Comparison of ENCODE assay signal across 13 mouse cellular contexts in the genomic region with DNA sequence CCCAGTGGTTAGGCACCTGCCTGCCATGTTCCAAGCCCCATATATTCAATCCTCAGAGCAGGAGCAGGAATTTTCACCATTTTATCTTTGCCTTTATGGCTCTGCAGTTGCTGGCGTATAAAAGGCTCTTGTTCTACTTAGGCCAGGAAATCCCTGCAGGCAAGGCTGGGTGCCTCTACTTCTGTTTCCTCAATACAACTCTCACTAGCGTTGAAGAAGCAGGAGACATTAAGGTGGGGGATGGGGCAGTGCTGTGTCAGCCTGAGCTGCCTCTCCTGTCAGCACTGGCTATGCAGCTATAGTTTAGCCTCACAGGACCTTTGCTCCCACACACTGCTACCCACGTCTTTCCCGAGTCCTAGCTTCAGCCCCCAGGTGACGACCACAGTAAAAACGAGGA. TPM values are rescaled to one million over a fixed set of nuclear protein-coding genes. Genes with fewer than 3 reads are reported as not detected.
DNase-seq lines count a peak whose midpoint lies in the region; ATAC-seq and TF ChIP-seq lines count a peak whose summit lies in the region.
"Had no signal": no experiment of that assay in that cellular context is flagged by ENCODE, and none has a peak within 500 bp of the region (broad histone marks: within the 10 kb centered on the region; RNA-seq: fewer than 3 reads in every experiment).

No protein-coding gene starts in this region.

- H3K4me2 ChIP-seq in heart, embryonic 16.5 days (ENCODE audit: low read depth, low read length) = no peak overlapping the region
- H3K4me2 ChIP-seq in stomach, embryonic 14.5 days (replicated peaks; ENCODE audit: low read depth, low read length) = no peak overlapping the region
- no peak overlapping the region for H3K4me2 ChIP-seq in stomach, postnatal 0 days (replicated peaks; ENCODE audit: low read depth)
- no peak overlapping the region for H3K4me2 ChIP-seq in limb, embryonic 15.5 days
- H3K4me2 ChIP-seq: hindbrain, embryonic 15.5 days; midbrain, embryonic 12.5 days had no signal

- ATAC-seq in heart, embryonic 16.5 days (replicated peaks; ENCODE audit: extremely low read depth, insufficient read depth, low FRiP score) = no peak
- ATAC-seq in stomach, embryonic 14.5 days (ENCODE audit: insufficient number of reproducible peaks, insufficient read depth, low FRiP score, low read depth) = no peak
- ATAC-seq in stomach, postnatal 0 days (ENCODE audit: low FRiP score, low TSS enrichment) = no peak
- no peak for ATAC-seq in limb, embryonic 15.5 days (ENCODE audit: insufficient number of reproducible peaks, low FRiP score, low TSS enrichment, low read depth)
- no peak for ATAC-seq in erythroblast, adult 5-6 weeks (replicated peaks; ENCODE audit: low FRiP score, poor library complexity, severe bottlenecking)
- ATAC-seq: forebrain, embryonic 14.5 days had no signal

- TF ChIP-seq EP300 in stomach, postnatal 0 days (optimal IDR thresholded peaks at IDR 0.05) = no peak

- TF ChIP-seq CTCF in stomach, postnatal 0 days (IDR thresholded peaks at IDR 0.05; ENCODE audit: low read depth) = no peak

- peak overlapping the region; percentile 40 for H3K27ac ChIP-seq in heart, embryonic 16.5 days (ENCODE audit: low read length)
- H3K27ac ChIP-seq in stomach, embryonic 14.5 days (ENCODE audit: low read length) = peak overlapping the region; percentile 27; the same call in 1 of the 2 replicates
- no peak overlapping the region for H3K27ac ChIP-seq in stomach, postnatal 0 days (replicated peaks)
- H3K27ac ChIP-seq in limb, embryonic 15.5 days = peak overlapping the region; percentile 35
- H3K27ac ChIP-seq: hindbrain, embryonic 15.5 days; midbrain, embryonic 12.5 days had no signal

- no peak overlapping the region for H3K4me3 ChIP-seq in heart, embryonic 16.5 days (ENCODE audit: low read length)
- H3K4me3 ChIP-seq in stomach, embryonic 14.5 days (ENCODE audit: low read depth, low read length) = no peak overlapping the region
- no peak overlapping the region for H3K4me3 ChIP-seq in stomach, postnatal 0 days (ENCODE audit: low read depth, low read length)
- H3K4me3 ChIP-seq in limb, embryonic 15.5 days = no peak overlapping the region
- H3K4me3 ChIP-seq: hindbrain, embryonic 15.5 days; midbrain, embryonic 12.5 days had no signal

- H3K27me3 ChIP-seq in heart, embryonic 16.5 days (ENCODE audit: control insufficient read depth, insufficient read depth, low read length) = no peaks in the 10 kb centered on the region
- H3K27me3 ChIP-seq in stomach, embryonic 14.5 days (ENCODE audit: control insufficient read depth, insufficient read depth, low read length) = no peaks in the 10 kb centered on the region
- H3K27me3 ChIP-seq in stomach, postnatal 0 days (ENCODE audit: control insufficient read depth, insufficient read depth, low read length) = no peaks in the 10 kb centered on the region
- no peaks in the 10 kb centered on the region for H3K27me3 ChIP-seq in limb, embryonic 15.5 days
- H3K27me3 ChIP-seq: hindbrain, embryonic 15.5 days; midbrain, embryonic 12.5 days had no signal

- DNase-seq in heart, postnatal 4 days = no peak
- DNase-seq in stomach, postnatal 0 days (ENCODE audit: low spot score) = no peak
- DNase-seq in adrenal gland, adult (ENCODE audit: inconsistent age in 2 of 2, low spot score in 1 of 2) = no peak
- DNase-seq in gastrocnemius, postnatal 25 days = no peak
- DNase-seq: cerebellum, postnatal 25 days; retina, postnatal 1 day had no signal

- H3K9ac ChIP-seq in heart, embryonic 16.5 days (ENCODE audit: low read length) = no peak overlapping the region
- no peak overlapping the region for H3K9ac ChIP-seq in stomach, embryonic 14.5 days (replicated peaks; ENCODE audit: low read depth, low read length)
- H3K9ac ChIP-seq in stomach, postnatal 0 days (ENCODE audit: low read length) = no peak overlapping the region
- H3K9ac ChIP-seq in limb, embryonic 15.5 days = no peak overlapping the region
- H3K9ac ChIP-seq: hindbrain, embryonic 15.5 days; midbrain, embryonic 12.5 days had no signal

- 53% methylated on average over 6 of the region's 6 CpGs for WGBS in heart, embryonic 16.5 days
- WGBS in stomach, embryonic 14.5 days = 71% methylated on average over 6 of the region's 6 CpGs
- 72% methylated on average over 6 of the region's 6 CpGs for WGBS in stomach, postnatal 0 days
- WGBS in limb, embryonic 15.5 days = 45% methylated on average over 6 of the region's 6 CpGs

- H3K4me1 ChIP-seq in heart, embryonic 16.5 days (ENCODE audit: control insufficient read depth, insufficient read depth, low read length) = peaks cover 9% of the 10 kb centered on the region
- H3K4me1 ChIP-seq in stomach, embryonic 14.5 days (ENCODE audit: control insufficient read depth, insufficient read depth, low read length) = no peaks in the 10 kb centered on the region
- H3K4me1 ChIP-seq in stomach, postnatal 0 days (replicated peaks; ENCODE audit: control insufficient read depth, insufficient read depth) = no peaks in the 10 kb centered on the region
- H3K4me1 ChIP-seq in limb, embryonic 15.5 days = peaks cover 15% of the 10 kb centered on the region
- H3K4me1 ChIP-seq: hindbrain, embryonic 15.5 days; midbrain, embryonic 12.5 days had no signal

- peaks cover 40% of the 10 kb centered on the region for H3K36me3 ChIP-seq in heart, embryonic 16.5 days (ENCODE audit: control insufficient read depth, insufficient read depth)
- H3K36me3 ChIP-seq in stomach, embryonic 14.5 days (ENCODE audit: control insufficient read depth, insufficient read depth, low read length) = peaks cover 47% of the 10 kb centered on the region
- peaks cover 36% of the 10 kb centered on the region for H3K36me3 ChIP-seq in stomach, postnatal 0 days (ENCODE audit: control insufficient read depth, insufficient read depth, low read length)
- H3K36me3 ChIP-seq in limb, embryonic 15.5 days = peaks cover 74% of the 10 kb centered on the region
- H3K36me3 ChIP-seq: hindbrain, embryonic 15.5 days had no signal

- H3K9me3 ChIP-seq in heart, embryonic 16.5 days (replicated peaks; ENCODE audit: control insufficient read depth, low read length) = no peaks in the 10 kb centered on the region
- H3K9me3 ChIP-seq in stomach, embryonic 14.5 days (ENCODE audit: control insufficient read depth, low read depth, low read length) = no peaks in the 10 kb centered on the region
- H3K9me3 ChIP-seq in stomach, postnatal 0 days (ENCODE audit: control insufficient read depth, low read length) = no peaks in the 10 kb centered on the region
- H3K9me3 ChIP-seq in limb, embryonic 15.5 days = no peaks in the 10 kb centered on the region
- H3K9me3 ChIP-seq: hindbrain, embryonic 15.5 days; midbrain, embryonic 12.5 days had no signal

RNA-seq across cellular contexts. Expression of a gene that starts 17.8 kb away (rescaled TPM):
- polyA plus RNA-seq in heart, embryonic 16.5 days (2015; fragmentation: Nextera tagmentation; extraction: Ambion mirVana) = 11.7 and 13.8 TPM in 2 replicates
- 10 to 100 TPM; 15.3 to 17.6 TPM for total RNA-seq in heart, postnatal 4 days (2021)
- polyA plus RNA-seq in stomach, embryonic 14.5 days (2014; fragmentation: Nextera tagmentation; extraction: Ambion mirVana) = 15.0 and 17.2 TPM in 2 replicates
- polyA plus RNA-seq in stomach, postnatal 0 days (2015; fragmentation: Nextera tagmentation; extraction: Ambion mirVana) = 5.2 and 6.7 TPM in 2 replicates
- polyA plus RNA-seq in limb, embryonic 15.5 days (2015; fragmentation: Nextera tagmentation; extraction: Ambion mirVana) = 15.7 and 16.4 TPM in 2 replicates
- total RNA-seq in erythroblast, adult 5-6 weeks (2015; ENCODE audit: low replicate concordance) = 43.0 and 50.8 TPM in 2 replicates
- total RNA-seq in erythroblast, adult 5-6 weeks (2017; ENCODE audit: low replicate concordance) = 51.6 and 69.0 TPM in 2 replicates
- 1 to 10 TPM; 3.5 to 4.6 TPM for total RNA-seq in gastrocnemius, postnatal 25 days (2021)

RNA-seq across cellular contexts. Expression of a gene that starts 21.2 kb away (rescaled TPM):
- polyA plus RNA-seq in heart, embryonic 16.5 days (2015; fragmentation: Nextera tagmentation; extraction: Ambion mirVana) = 28.2 and 28.3 TPM in 2 replicates
- total RNA-seq in heart, postnatal 4 days (2021) = 10 to 100 TPM; 14.2 to 17.1 TPM
- 27.0 and 30.3 TPM in 2 replicates for polyA plus RNA-seq in stomach, embryonic 14.5 days (2014; fragmentation: Nextera tagmentation; extraction: Ambion mirVana)
- 19.9 and 20.4 TPM in 2 replicates for polyA plus RNA-seq in stomach, postnatal 0 days (2015; fragmentation: Nextera tagmentation; extraction: Ambion mirVana)
- 34.2 and 35.5 TPM in 2 replicates for polyA plus RNA-seq in limb, embryonic 15.5 days (2015; fragmentation: Nextera tagmentation; extraction: Ambion mirVana)
- total RNA-seq in erythroblast, adult 5-6 weeks (2015; ENCODE audit: low replicate concordance) = 1.2 and 8.6 TPM in 2 replicates
- 2.1 and 2.3 TPM in 2 replicates for total RNA-seq in erythroblast, adult 5-6 weeks (2017; ENCODE audit: low replicate concordance)
- 1 to 10 TPM; 6.5 to 8.8 TPM for total RNA-seq in gastrocnemius, postnatal 25 days (2021)

RNA-seq across cellular contexts. Expression of a gene that starts 27.6 kb away (rescaled TPM):
- 0.07 and 0.22 TPM in 2 replicates for polyA plus RNA-seq in heart, embryonic 16.5 days (2015; fragmentation: Nextera tagmentation; extraction: Ambion mirVana)
- under 1 TPM; 0.83 to 0.86 TPM for total RNA-seq in heart, postnatal 4 days (2021)
- polyA plus RNA-seq in stomach, embryonic 14.5 days (2014; fragmentation: Nextera tagmentation; extraction: Ambion mirVana) = 1.7 and 2.6 TPM in 2 replicates
- polyA plus RNA-seq in stomach, postnatal 0 days (2015; fragmentation: Nextera tagmentation; extraction: Ambion mirVana) = 0.45 and 0.69 TPM in 2 replicates
- 0.55 and 1.5 TPM in 2 replicates for polyA plus RNA-seq in limb, embryonic 15.5 days (2015; fragmentation: Nextera tagmentation; extraction: Ambion mirVana)
- total RNA-seq in erythroblast, adult 5-6 weeks (2015; ENCODE audit: low replicate concordance) = not detected in 2 replicates
- total RNA-seq in erythroblast, adult 5-6 weeks (2017; ENCODE audit: low replicate concordance) = not detected in 2 replicates
- 1 to 10 TPM; 4.2 to 4.6 TPM for total RNA-seq in gastrocnemius, postnatal 25 days (2021)

RNA-seq across cellular contexts. Expression of a gene that starts 27.6 kb away (rescaled TPM):
- 27.5 and 27.7 TPM in 2 replicates for polyA plus RNA-seq in heart, embryonic 16.5 days (2015; fragmentation: Nextera tagmentation; extraction: Ambion mirVana)
- 10 to 100 TPM; 25.4 to 31.0 TPM for total RNA-seq in heart, postnatal 4 days (2021)
- 83.3 and 87.9 TPM in 2 replicates for polyA plus RNA-seq in stomach, embryonic 14.5 days (2014; fragmentation: Nextera tagmentation; extraction: Ambion mirVana)
- polyA plus RNA-seq in stomach, postnatal 0 days (2015; fragmentation: Nextera tagmentation; extraction: Ambion mirVana) = 46.5 and 58.7 TPM in 2 replicates
- 216 and 254 TPM in 2 replicates for polyA plus RNA-seq in limb, embryonic 15.5 days (2015; fragmentation: Nextera tagmentation; extraction: Ambion mirVana)
- total RNA-seq in erythroblast, adult 5-6 weeks (2015; ENCODE audit: low replicate concordance) = 0.63 TPM in 1 of 2 replicates, not detected in the other
- not detected in 2 replicates for total RNA-seq in erythroblast, adult 5-6 weeks (2017; ENCODE audit: low replicate concordance)
- 10 to 100 TPM; 29.4 to 35.7 TPM for total RNA-seq in gastrocnemius, postnatal 25 days (2021)
